In genomic region chr11:97435808-97436491, GRCm38 (mm10) we compare ENCODE assay signal across 8 mouse cellular contexts. TPM values are rescaled to one million over a fixed set of nuclear protein-coding genes. Genes with fewer than 3 reads are reported as not detected.
DNase-seq lines count a peak whose midpoint lies in the region; ATAC-seq and TF ChIP-seq lines count a peak whose summit lies in the region.

No protein-coding gene starts in this region.

- peak; percentile 49 for DNase-seq in gastrocnemius, adult 2 months
- no peak for DNase-seq in gastrocnemius, postnatal 4 days (ENCODE audit: low spot score in 2 of 2)
- DNase-seq in embryonic facial prominence, embryonic 10.5 days (ENCODE audit: low spot score) = peak; percentile 64
- peak; percentile 63 for DNase-seq in liver, embryonic 13.5 days
- peak; percentile 55 to 77 for DNase-seq in spleen, postnatal 4 days (ENCODE audit: low spot score in 2 of 2)
- DNase-seq in thymus, postnatal 4 days = no peak
- DNase-seq in layer of hippocampus, adult 9-10 months (ENCODE audit: low spot score) = no peak

- no peak overlapping the region for H3K4me2 ChIP-seq in hindbrain, embryonic 16.5 days (ENCODE audit: low read length)
- peak overlapping the region; percentile 77 for H3K4me2 ChIP-seq in liver, embryonic 13.5 days

- peaks cover 80% of the 10 kb centered on the region for H3K4me1 ChIP-seq in embryonic facial prominence, embryonic 10.5 days
- H3K4me1 ChIP-seq in hindbrain, embryonic 16.5 days (ENCODE audit: control insufficient read depth, insufficient read depth, low read depth, low read length) = peaks cover 17% of the 10 kb centered on the region
- H3K4me1 ChIP-seq in liver, embryonic 13.5 days (replicated peaks) = peaks cover 96% of the 10 kb centered on the region

- TF ChIP-seq CTCF in gastrocnemius, adult 2 months (IDR thresholded peaks at IDR 0.05) = no peak

- WGBS in embryonic facial prominence, embryonic 10.5 days = 42% methylated on average over 13 of the region's 13 CpGs
- WGBS in hindbrain, embryonic 16.5 days = 61% methylated on average over 13 of the region's 13 CpGs
- 12% methylated on average over 13 of the region's 13 CpGs for WGBS in liver, embryonic 13.5 days (ENCODE audit: insufficient replicate concordance)

- H3K27me3 ChIP-seq in embryonic facial prominence, embryonic 10.5 days (replicated peaks; ENCODE audit: low read depth, poor library complexity, severe bottlenecking) = peaks cover 26% of the 10 kb centered on the region
- H3K27me3 ChIP-seq in hindbrain, embryonic 16.5 days (replicated peaks; ENCODE audit: control insufficient read depth, insufficient read depth, low read length) = peaks cover 11% of the 10 kb centered on the region
- H3K27me3 ChIP-seq in liver, embryonic 13.5 days = no peaks in the 10 kb centered on the region

- peak overlapping the region; percentile 94 for H3K27ac ChIP-seq in gastrocnemius, adult 2 months
- peak overlapping the region; percentile 84 for H3K27ac ChIP-seq in embryonic facial prominence, embryonic 10.5 days (replicated peaks)
- H3K27ac ChIP-seq in hindbrain, embryonic 16.5 days (ENCODE audit: low read depth, low read length) = peak overlapping the region; percentile 20; the same call in 1 of the 2 replicates
- H3K27ac ChIP-seq in liver, embryonic 13.5 days = peak overlapping the region; percentile 100

- intact Hi-C loops in gastrocnemius, adult 2 months (cut with DNase I) = no loop called here

- peak overlapping the region; percentile 68 for H3K4me3 ChIP-seq in gastrocnemius, adult 2 months
- H3K4me3 ChIP-seq in embryonic facial prominence, embryonic 10.5 days = peak overlapping the region; percentile 60
- no peak overlapping the region for H3K4me3 ChIP-seq in hindbrain, embryonic 16.5 days (ENCODE audit: low read length)
- H3K4me3 ChIP-seq in liver, embryonic 13.5 days (replicated peaks) = peak overlapping the region; percentile 65

- no peaks in the 10 kb centered on the region for H3K9me3 ChIP-seq in embryonic facial prominence, embryonic 10.5 days
- no peaks in the 10 kb centered on the region for H3K9me3 ChIP-seq in hindbrain, embryonic 16.5 days (ENCODE audit: control insufficient read depth, low read length)
- H3K9me3 ChIP-seq in liver, embryonic 13.5 days (replicated peaks) = no peaks in the 10 kb centered on the region

- ATAC-seq in hindbrain, embryonic 16.5 days = no peak
- ATAC-seq in liver, embryonic 13.5 days (ENCODE audit: low read depth) = peak; percentile 50

- H3K9ac ChIP-seq in hindbrain, embryonic 16.5 days (ENCODE audit: low read depth, low read length) = no peak overlapping the region
- H3K9ac ChIP-seq in liver, embryonic 13.5 days = peak overlapping the region; percentile 75

- no peaks in the 10 kb centered on the region for H3K36me3 ChIP-seq in embryonic facial prominence, embryonic 10.5 days (replicated peaks)
- H3K36me3 ChIP-seq in hindbrain, embryonic 16.5 days (ENCODE audit: control insufficient read depth, insufficient read depth, low read length) = no peaks in the 10 kb centered on the region
- no peaks in the 10 kb centered on the region for H3K36me3 ChIP-seq in liver, embryonic 13.5 days

RNA-seq across cellular contexts. Expression of gene Arhgap23, which starts 20.6 kb away (rescaled TPM):
- total RNA-seq in gastrocnemius, adult 2 months (2021) = 1 to 10 TPM; 5.9 to 7.5 TPM
- total RNA-seq in gastrocnemius, postnatal 4 days (2021) = 10 to 100 TPM; 29.9 to 30.9 TPM
- polyA plus RNA-seq in embryonic facial prominence, embryonic 10.5 days (2016; fragmentation: Nextera tagmentation; extraction: Ambion mirVana) = 2.4 TPM in 2 replicates
- 8.5 and 9.4 TPM in 2 replicates for polyA plus RNA-seq in hindbrain, embryonic 16.5 days (2015; fragmentation: Nextera tagmentation; extraction: Ambion mirVana)
- 6.2 and 6.8 TPM in 2 replicates for polyA plus RNA-seq in liver, embryonic 13.5 days (2015; fragmentation: Nextera tagmentation; extraction: Ambion mirVana)

Comparison
In these comparisons a context has a peak if more than half of its experiments do, and no peak if none do; other contexts are left out.
1. DNase-seq: peak in gastrocnemius, adult 2 months (single experiment), embryonic facial prominence, embryonic 10.5 days (single experiment), liver, embryonic 13.5 days (single experiment) and spleen, postnatal 4 days (2 of 2); none in gastrocnemius, postnatal 4 days (0 of 2), thymus, postnatal 4 days (single experiment) and layer of hippocampus, adult 9-10 months (single experiment).
2. H3K27ac ChIP-seq: peak in every context shown above with its lines; median percentile 100 in liver, embryonic 13.5 days; 94 in gastrocnemius, adult 2 months; 84 in embryonic facial prominence, embryonic 10.5 days; 20 in hindbrain, embryonic 16.5 days.